Mouse (Mus musculus) liver, adult 2 months (tissue): ENCODE results near the gene Fgfr2.

ENCODE experiments used
- CTCF ChIP-seq: fragments of 200-500 bp; IDR thresholded peaks from 2 replicates; pipeline ENCODE4 v1.5.1; 2011; ENCODE audit warnings: low read depth, low read length, control low read depth
- POLR2A ChIP-seq: fragments of 200-500 bp; IDR thresholded peaks from 2 replicates; pipeline ENCODE4 v1.6.1; 2011; ENCODE audit warnings: low read length, control low read depth; ENCODE audit not compliant: insufficient read depth; ENCODE audit errors: extremely low read depth

DNA sequence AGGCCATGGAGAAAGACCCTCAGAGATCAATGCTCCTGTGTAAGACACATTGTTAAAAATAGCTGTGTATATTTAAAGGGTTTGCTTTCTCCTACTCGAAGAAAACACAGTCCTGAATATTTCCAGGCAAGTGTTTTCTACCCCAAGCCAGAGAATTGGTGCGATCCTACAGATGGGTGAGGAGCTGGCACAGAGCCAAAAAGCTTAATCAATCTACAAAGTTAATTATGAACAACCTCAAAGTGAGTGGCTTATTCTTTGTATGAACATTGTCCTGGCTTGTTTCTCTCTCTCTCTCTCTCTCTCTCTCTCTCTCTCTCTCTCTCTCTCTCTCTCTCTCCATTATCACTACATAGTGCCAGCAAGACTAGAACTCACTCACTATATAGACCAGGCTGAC, 41.6 kb upstream of the Fgfr2 start:
- no peak for TF ChIP-seq CTCF
- TF ChIP-seq POLR2A: no peak
